Mouse (Mus musculus) E14TG2a.4 (cell line): ENCODE results near the gene Ninj1.

Source experiments
- CTCF ChIP-seq: conservative IDR thresholded peaks from 2 replicates; pipeline ENCODE4 v1.5.1; 2014; ENCODE audit warnings: low read length
- NANOG ChIP-seq: IDR thresholded peaks from 2 replicates; pipeline ENCODE4 v1.6.1; 2014; ENCODE audit warnings: borderline replicate concordance, low read length, mixed read lengths
- POU5F1 ChIP-seq: IDR thresholded peaks from 2 replicates; pipeline ENCODE4 v1.6.1; 2014; ENCODE audit warnings: low read length, borderline replicate concordance

- no peak for TF ChIP-seq CTCF
- TF ChIP-seq NANOG: no peak
- TF ChIP-seq POU5F1: no peak
Observed at GRCm38 (mm10) chr13:49243492-49243891, 56.2 kb downstream of the Ninj1 start.
